In genomic region chr4:43052627-43053026, GRCm38 (mm10) we compare ENCODE assay signal across 9 mouse cellular contexts. TPM values are rescaled to one million over a fixed set of nuclear protein-coding genes. Genes with fewer than 3 reads are reported as not detected.
DNase-seq lines count a peak whose midpoint lies in the region; ATAC-seq and TF ChIP-seq lines count a peak whose summit lies in the region.
"Had no signal": no experiment of that assay in that cellular context is flagged by ENCODE, and none has a peak within 500 bp of the region (broad histone marks: within the 10 kb centered on the region; RNA-seq: fewer than 3 reads in every experiment).

No protein-coding gene starts in this region.

- H3K4me1 ChIP-seq in hindbrain, embryonic 11.5 days (replicated peaks; ENCODE audit: control insufficient read depth, insufficient read depth, low read length) = no peaks in the 10 kb centered on the region
- 0 out of 2 replicates have a peak, but pooled peaks cover 1% of the 10 kb centered on the region for H3K4me1 ChIP-seq in hindbrain, embryonic 13.5 days (replicated peaks)
- H3K4me1 ChIP-seq in ES-Bruce4 (ENCODE audit: control insufficient read depth, insufficient read depth, low read length) = peaks cover 1% of the 10 kb centered on the region
- H3K4me1 ChIP-seq: limb, embryonic 13.5 days had no signal

- H3K4me2 ChIP-seq in hindbrain, embryonic 11.5 days (replicated peaks; ENCODE audit: low read depth, low read length) = no peak overlapping the region
- no peak overlapping the region for H3K4me2 ChIP-seq in hindbrain, embryonic 13.5 days
- H3K4me2 ChIP-seq: limb, embryonic 13.5 days had no signal

- no peak overlapping the region for H3K9ac ChIP-seq in hindbrain, embryonic 11.5 days (ENCODE audit: low read depth, low read length)
- H3K9ac ChIP-seq in hindbrain, embryonic 13.5 days = no peak overlapping the region
- no peak overlapping the region for H3K9ac ChIP-seq in ES-Bruce4 (ENCODE audit: low read depth, poor library complexity, severe bottlenecking)
- H3K9ac ChIP-seq: limb, embryonic 13.5 days had no signal

- 10% methylated on average over 4 of the region's 4 CpGs for WGBS in hindbrain, embryonic 11.5 days
- 21% methylated on average over 4 of the region's 4 CpGs for whole genome bisulfite sequencing in hindbrain, embryonic 13.5 days

- H3K27me3 ChIP-seq in hindbrain, embryonic 11.5 days (ENCODE audit: control insufficient read depth, insufficient read depth, low read length) = no peaks in the 10 kb centered on the region
- H3K27me3 ChIP-seq in hindbrain, embryonic 13.5 days = no peaks in the 10 kb centered on the region
- no peaks in the 10 kb centered on the region for H3K27me3 ChIP-seq in ES-Bruce4 (ENCODE audit: control insufficient read depth, insufficient read depth, low read length, poor library complexity, severe bottlenecking)

- no peaks in the 10 kb centered on the region for H3K9me3 ChIP-seq in hindbrain, embryonic 11.5 days (ENCODE audit: control insufficient read depth, low read length)
- no peaks in the 10 kb centered on the region for H3K9me3 ChIP-seq in hindbrain, embryonic 13.5 days
- no peaks in the 10 kb centered on the region for H3K9me3 ChIP-seq in ES-Bruce4 (replicated peaks; ENCODE audit: control insufficient read depth, insufficient read depth, low read length, poor library complexity, severe bottlenecking)
- H3K9me3 ChIP-seq: limb, embryonic 13.5 days had no signal

- DNase-seq in hindbrain, embryonic 11.5 days (ENCODE audit: low spot score) = peak; percentile 62
- peak; percentile 65 for DNase-seq in cerebellum, adult 8-10 months
- DNase-seq in lung, postnatal 36 days = peak; percentile 73
- no peak for DNase-seq in urinary bladder, adult 18-20 months (ENCODE audit: low spot score in 2 of 2)
- DNase-seq in urinary bladder, adult 2 months (ENCODE audit: low spot score) = no peak

- no peaks in the 10 kb centered on the region for H3K36me3 ChIP-seq in hindbrain, embryonic 11.5 days (ENCODE audit: control insufficient read depth, insufficient read depth, low read length)
- no peaks in the 10 kb centered on the region for H3K36me3 ChIP-seq in hindbrain, embryonic 13.5 days
- H3K36me3 ChIP-seq in ES-Bruce4 (ENCODE audit: control insufficient read depth, insufficient read depth, low read length, poor library complexity, severe bottlenecking) = no peaks in the 10 kb centered on the region
- H3K36me3 ChIP-seq: limb, embryonic 13.5 days had no signal

- no peak overlapping the region for H3K27ac ChIP-seq in hindbrain, embryonic 11.5 days (ENCODE audit: low read depth, low read length)
- no peak overlapping the region for H3K27ac ChIP-seq in hindbrain, embryonic 13.5 days
- H3K27ac ChIP-seq in ES-Bruce4 (ENCODE audit: insufficient read depth, low read length) = no peak overlapping the region
- H3K27ac ChIP-seq: limb, embryonic 13.5 days had no signal

- TF ChIP-seq CTCF in ES-Bruce4 (IDR thresholded peaks at IDR 0.05; ENCODE audit: low read depth, low read length) = peak; percentile 30

- ATAC-seq in hindbrain, embryonic 11.5 days (ENCODE audit: low FRiP score) = no peak
- no peak for ATAC-seq in hindbrain, embryonic 13.5 days (ENCODE audit: low FRiP score)
- peak; percentile 56 to 83 for ATAC-seq in hematopoietic stem cell, adult 5-6 weeks (replicated peaks in 1 of 2; ENCODE audit: insufficient read depth in 1 of 2, low FRiP score in 2 of 2, low TSS enrichment in 1 of 2, low read depth in 1 of 2, poor library complexity in 2 of 2, severe bottlenecking in 2 of 2)

- no peak for TF ChIP-seq POLR2A in ES-Bruce4 (IDR thresholded peaks at IDR 0.05; ENCODE audit: insufficient read depth, low read length)

- no peak overlapping the region for H3K4me3 ChIP-seq in hindbrain, embryonic 11.5 days (ENCODE audit: low read depth, low read length)
- no peak overlapping the region for H3K4me3 ChIP-seq in hindbrain, embryonic 13.5 days
- 0 out of 2 replicates have a peak overlapping the region, but pooled peaks have one; percentile 9 for H3K4me3 ChIP-seq in ES-Bruce4 (ENCODE audit: low read depth, low read length)
- H3K4me3 ChIP-seq: limb, embryonic 13.5 days had no signal

- TF ChIP-seq EP300 in ES-Bruce4 (IDR thresholded peaks at IDR 0.05; ENCODE audit: insufficient read depth, low read depth, low read length) = no peak

RNA-seq across cellular contexts. Expression of gene Unc13b, which starts 6.1 kb away (rescaled TPM):
- polyA plus RNA-seq in hindbrain, embryonic 11.5 days (2014; fragmentation: Nextera tagmentation; extraction: Ambion mirVana) = 17.5 and 17.9 TPM in 2 replicates
- polyA plus RNA-seq in hindbrain, embryonic 13.5 days (2015; fragmentation: Nextera tagmentation; extraction: Ambion mirVana) = 18.6 and 19.7 TPM in 2 replicates
- 19.9 and 23.1 TPM in 2 replicates for polyA plus RNA-seq in ES-Bruce4 (2011; ENCODE audit: insufficient read depth, insufficient read length, low read depth, missing spikeins)
- 5.0 and 7.6 TPM in 2 replicates for total RNA-seq in hematopoietic stem cell, adult 5-6 weeks (2017)
- 9.9 and 11.2 TPM in 2 replicates for polyA plus RNA-seq in urinary bladder, adult 2 months (2012; rRNA removed)

RNA-seq across cellular contexts. Expression of gene Fam214b, which starts 6.6 kb away (rescaled TPM):
- 19.7 and 20.8 TPM in 2 replicates for polyA plus RNA-seq in hindbrain, embryonic 11.5 days (2014; fragmentation: Nextera tagmentation; extraction: Ambion mirVana)
- 33.3 and 34.1 TPM in 2 replicates for polyA plus RNA-seq in hindbrain, embryonic 13.5 days (2015; fragmentation: Nextera tagmentation; extraction: Ambion mirVana)
- polyA plus RNA-seq in ES-Bruce4 (2011; ENCODE audit: insufficient read depth, insufficient read length, low read depth, missing spikeins) = 11.0 and 13.2 TPM in 2 replicates
- 2.3 and 6.2 TPM in 2 replicates for total RNA-seq in hematopoietic stem cell, adult 5-6 weeks (2017)
- polyA plus RNA-seq in urinary bladder, adult 2 months (2012; rRNA removed) = 15.7 and 24.8 TPM in 2 replicates

RNA-seq across cellular contexts. Expression of gene Stoml2, which starts 21.1 kb away (rescaled TPM):
- 345 and 353 TPM in 2 replicates for polyA plus RNA-seq in hindbrain, embryonic 11.5 days (2014; fragmentation: Nextera tagmentation; extraction: Ambion mirVana)
- polyA plus RNA-seq in hindbrain, embryonic 13.5 days (2015; fragmentation: Nextera tagmentation; extraction: Ambion mirVana) = 226 and 232 TPM in 2 replicates
- polyA plus RNA-seq in ES-Bruce4 (2011; ENCODE audit: insufficient read depth, insufficient read length, low read depth, missing spikeins) = 177 and 187 TPM in 2 replicates
- total RNA-seq in hematopoietic stem cell, adult 5-6 weeks (2017) = 94.2 and 140 TPM in 2 replicates
- polyA plus RNA-seq in urinary bladder, adult 2 months (2012; rRNA removed) = 72.2 and 94.8 TPM in 2 replicates

RNA-seq across cellular contexts. Expression of gene Pigo, which starts 27.0 kb away (rescaled TPM):
- 15.6 and 16.0 TPM in 2 replicates for polyA plus RNA-seq in hindbrain, embryonic 11.5 days (2014; fragmentation: Nextera tagmentation; extraction: Ambion mirVana)
- polyA plus RNA-seq in hindbrain, embryonic 13.5 days (2015; fragmentation: Nextera tagmentation; extraction: Ambion mirVana) = 27.4 and 27.5 TPM in 2 replicates
- polyA plus RNA-seq in ES-Bruce4 (2011; ENCODE audit: insufficient read depth, insufficient read length, low read depth, missing spikeins) = 22.3 and 25.5 TPM in 2 replicates
- 5.9 and 11.4 TPM in 2 replicates for total RNA-seq in hematopoietic stem cell, adult 5-6 weeks (2017)
- 12.7 and 13.1 TPM in 2 replicates for polyA plus RNA-seq in urinary bladder, adult 2 months (2012; rRNA removed)

RNA-seq across cellular contexts. Expression of gene Fancg, which starts 42.3 kb away (rescaled TPM):
- 14.9 and 22.0 TPM in 2 replicates for polyA plus RNA-seq in hindbrain, embryonic 11.5 days (2014; fragmentation: Nextera tagmentation; extraction: Ambion mirVana)
- polyA plus RNA-seq in hindbrain, embryonic 13.5 days (2015; fragmentation: Nextera tagmentation; extraction: Ambion mirVana) = 20.0 and 21.9 TPM in 2 replicates
- polyA plus RNA-seq in ES-Bruce4 (2011; ENCODE audit: insufficient read depth, insufficient read length, low read depth, missing spikeins) = 12.8 and 13.8 TPM in 2 replicates
- 13.8 and 25.6 TPM in 2 replicates for total RNA-seq in hematopoietic stem cell, adult 5-6 weeks (2017)
- 9.5 and 11.6 TPM in 2 replicates for polyA plus RNA-seq in urinary bladder, adult 2 months (2012; rRNA removed)

Comparison
In these comparisons a context has a peak if more than half of its experiments do, and no peak if none do; other contexts are left out.
1. ATAC-seq: peak in hematopoietic stem cell, adult 5-6 weeks (2 of 2); none in hindbrain, embryonic 11.5 days (single experiment) and hindbrain, embryonic 13.5 days (single experiment).
2. DNase-seq: peak in hindbrain, embryonic 11.5 days (single experiment), cerebellum, adult 8-10 months (single experiment) and lung, postnatal 36 days (single experiment); none in urinary bladder, adult 18-20 months (0 of 2) and urinary bladder, adult 2 months (single experiment).